Mouse (Mus musculus) stomach, embryonic 15.5 days (tissue): ENCODE measurements around the gene Cfap44. TPM values are rescaled to one million over a fixed set of nuclear protein-coding genes. Genes with fewer than 3 reads are reported as not detected.

ENCODE experiments used
- ATAC-seq: fragments of 200-750 bp; cut with Nextera tagmentation; 2 replicates; pipeline ENCODE4 v1.8.0; 2017; ENCODE audit warnings: low read depth, moderate number of reproducible peaks, moderate TSS enrichment; ENCODE audit not compliant: insufficient read depth, low FRiP score
- H3K27ac ChIP-seq: fragments of 300-500 bp; sonication (generic); 2 replicates; pipeline ENCODE4 v1.5.1; 2015; ENCODE audit warnings: mild to moderate bottlenecking, inconsistent platforms
- H3K27me3 ChIP-seq: fragments of 300-500 bp; sonication (generic); replicated peaks from 2 replicates; pipeline ENCODE4 v1.6.1; 2015; ENCODE audit warnings: inconsistent platforms
- H3K36me3 ChIP-seq: fragments of 300-500 bp; sonication (generic); 2 replicates; pipeline ENCODE4 v1.6.1; 2015; ENCODE audit warnings: inconsistent platforms
- H3K4me1 ChIP-seq: fragments of 300-500 bp; sonication (generic); 2 replicates; pipeline ENCODE4 v1.6.1; 2015; ENCODE audit warnings: inconsistent platforms
- H3K4me2 ChIP-seq: fragments of 300-500 bp; sonication (generic); 2 replicates; pipeline ENCODE4 v1.6.1; 2015; ENCODE audit warnings: mild to moderate bottlenecking, inconsistent platforms
- H3K4me3 ChIP-seq: fragments of 300-500 bp; sonication (generic); replicated peaks from 2 replicates; pipeline ENCODE4 v1.5.1; 2015; ENCODE audit warnings: inconsistent platforms
- H3K9ac ChIP-seq: fragments of 300-500 bp; sonication (generic); 2 replicates; pipeline ENCODE4 v1.6.1; 2015; ENCODE audit warnings: inconsistent platforms
- H3K9me3 ChIP-seq: fragments of 300-500 bp; sonication (generic); 2 replicates; pipeline ENCODE4 v1.6.1; 2016; ENCODE audit warnings: inconsistent platforms
- WGBS: fragments of 180-500 bp; shearing (Covaris S2); methylation state at CpG from one replicate; pipeline ENCODE4 v1.1.7; 2015; 5-methylcytosine and 5-hydroxymethylcytosine counted together
- polyA plus RNA-seq: library from polyadenylated mRNA; unstranded; fragments of >200 nt; fragmentation: Nextera tagmentation; extraction: Ambion mirVana; gene quantifications from 2 replicates; pipeline ENCODE4 v1.2.1, GENCODE M21; 2015

Cfap44 gene
- polyA plus RNA-seq, 1 experiment from 2014 or later, result 0.17 TPM

DNA sequence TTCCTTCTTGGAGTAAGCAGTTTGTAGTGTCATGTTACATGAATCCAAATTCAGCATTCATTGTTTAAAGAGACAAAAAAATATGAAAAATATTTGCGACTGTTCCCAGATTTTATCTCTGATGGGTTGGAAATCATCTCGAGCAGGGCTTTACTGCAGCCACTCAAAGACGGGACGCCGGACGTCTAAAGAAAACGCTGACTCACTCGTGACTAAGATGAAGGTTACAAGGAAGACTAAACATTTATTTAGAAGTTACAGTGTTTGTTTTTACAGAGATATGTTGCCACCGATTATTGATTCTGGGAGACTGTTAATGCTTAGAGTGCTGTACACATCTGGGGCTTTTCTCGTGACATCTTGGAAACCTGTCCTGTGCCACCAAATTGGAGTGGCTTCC is 90.2 kb downstream of the Cfap44 start:
- Histone ChIP-seq H3K9me3 (no peaks in the 10 kb centered on the region), H3K4me1 (peaks cover 9% of the 10 kb centered on the region; the same call in 1 of the 2 replicates), H3K27me3 (no peaks in the 10 kb centered on the region), H3K4me3 (no peak overlapping the region), H3K9ac (no peak overlapping the region), H3K4me2 (no peak overlapping the region), H3K27ac (no peak overlapping the region), H3K36me3 (peaks cover 12% of the 10 kb centered on the region)
- no peak for ATAC-seq
- WGBS, result 46% methylated on average over 10 of the region's 10 CpGs

DNA sequence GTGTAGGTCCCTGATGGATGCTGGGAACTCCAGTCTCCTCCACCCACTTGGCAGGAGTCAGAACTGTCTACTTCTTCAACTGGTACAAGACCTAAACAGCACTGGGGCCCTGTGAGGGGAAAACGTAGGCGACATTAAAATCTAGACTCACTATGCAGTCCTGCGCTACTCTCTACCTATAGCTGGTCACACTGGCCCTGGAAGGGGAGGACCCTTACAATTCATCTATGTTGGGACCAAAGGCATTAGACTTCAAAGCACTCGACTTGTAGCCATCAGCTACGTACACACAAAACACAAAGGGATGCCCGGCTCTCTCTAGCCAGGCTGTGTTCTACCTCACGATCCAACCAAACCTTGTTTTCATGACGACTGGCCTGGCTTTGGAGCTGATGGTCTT is 91.1 kb downstream of the Cfap44 start:
- no peak for ATAC-seq
- H3K36me3 ChIP-seq, result peaks cover 12% of the 10 kb centered on the region
- 77% methylated on average over 8 of the region's 8 CpGs for WGBS

DNA sequence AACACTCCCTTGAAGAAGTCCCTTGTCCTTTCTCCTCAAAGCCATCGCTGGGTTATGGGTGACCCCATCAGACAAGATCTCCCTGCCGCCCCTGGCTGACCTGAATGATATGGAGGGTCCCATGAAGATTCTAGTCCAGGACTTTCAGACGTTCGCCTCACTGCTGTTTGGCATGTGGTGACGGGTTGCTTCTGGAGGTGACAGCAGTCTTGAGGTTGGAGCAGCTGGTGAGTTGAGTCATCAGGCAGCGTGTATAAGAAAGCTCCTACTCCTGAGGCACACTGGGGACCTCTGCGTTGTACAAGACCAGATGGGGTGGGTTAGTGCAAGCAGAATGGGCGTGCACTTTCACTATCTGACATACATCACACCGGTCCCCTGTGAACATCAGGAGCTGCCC is 92.0 kb downstream of the Cfap44 start:
- H3K9ac ChIP-seq, result no peak overlapping the region
- 86% methylated on average over 9 of the region's 9 CpGs for WGBS
- no peak overlapping the region for H3K4me2 ChIP-seq
- ATAC-seq, result no peak
- H3K9me3 ChIP-seq, result no peaks in the 10 kb centered on the region
- H3K27ac ChIP-seq, result no peak overlapping the region
- H3K4me1 ChIP-seq, result peaks cover 5% of the 10 kb centered on the region; the same call in 1 of the 2 replicates
- no peak overlapping the region for H3K4me3 ChIP-seq
- H3K27me3 ChIP-seq, result no peaks in the 10 kb centered on the region
- peaks cover 19% of the 10 kb centered on the region for H3K36me3 ChIP-seq

More for the DNA sequence above, 91.1 kb downstream of the Cfap44 start:
- Histone ChIP-seq H3K4me1 (peaks cover 8% of the 10 kb centered on the region; the same call in 1 of the 2 replicates), H3K27ac (no peak overlapping the region), H3K4me2 (no peak overlapping the region), H3K27me3 (no peaks in the 10 kb centered on the region), H3K9ac (no peak overlapping the region), H3K4me3 (no peak overlapping the region), H3K9me3 (no peaks in the 10 kb centered on the region)

DNA sequence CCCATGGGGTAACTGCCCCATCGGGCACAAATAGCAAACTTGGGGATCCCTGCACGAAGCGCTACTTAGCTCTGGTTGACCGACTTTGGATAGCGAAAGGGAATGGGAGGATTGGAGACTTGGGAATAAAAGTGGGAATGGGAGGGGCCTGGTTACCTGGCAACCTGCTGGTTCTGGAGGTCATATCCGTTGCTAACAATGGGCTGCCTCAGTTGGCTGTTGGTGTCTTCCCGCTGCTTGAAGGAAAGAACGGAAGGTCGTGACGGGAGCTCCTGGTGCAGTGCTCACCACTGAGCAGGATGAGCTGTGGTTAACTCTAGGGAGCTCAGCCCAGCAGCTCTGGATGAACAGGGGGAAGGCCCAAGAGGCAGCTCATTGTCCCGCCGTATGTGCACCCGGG is 92.6 kb downstream of the Cfap44 start:
- peaks cover 25% of the 10 kb centered on the region for H3K36me3 ChIP-seq
- no peaks in the 10 kb centered on the region for H3K27me3 ChIP-seq
- peaks cover 2% of the 10 kb centered on the region; the same call in 1 of the 2 replicates for H3K4me1 ChIP-seq
- WGBS, result 90% methylated on average over 13 of the region's 13 CpGs
- ATAC-seq, result no peak
- no peak overlapping the region for H3K4me3 ChIP-seq
- no peak overlapping the region for H3K4me2 ChIP-seq
- H3K9me3 ChIP-seq, result no peaks in the 10 kb centered on the region
- H3K27ac ChIP-seq, result no peak overlapping the region
- no peak overlapping the region for H3K9ac ChIP-seq

DNA sequence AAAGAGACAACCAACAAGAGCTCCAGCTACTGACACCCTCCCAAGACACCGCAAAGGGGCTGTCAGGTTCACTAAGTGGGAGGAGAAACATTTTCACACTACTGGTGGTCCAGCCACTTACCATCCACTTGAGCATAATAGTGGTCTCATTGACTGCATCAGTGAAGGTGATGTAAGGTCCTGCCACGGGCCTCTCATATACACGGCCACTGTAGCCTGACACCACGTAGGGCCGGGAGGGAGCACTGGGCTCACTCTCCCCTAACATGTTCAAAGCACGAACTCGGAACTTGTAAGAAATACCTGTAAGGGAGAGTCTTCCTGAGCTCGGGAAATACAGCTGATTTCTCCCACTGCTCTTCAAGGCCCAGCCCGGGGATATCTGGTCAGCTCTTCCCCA is 96.5 kb downstream of the Cfap44 start:
- Histone ChIP-seq H3K9ac (no peak overlapping the region), H3K36me3 (peaks cover 27% of the 10 kb centered on the region), H3K27me3 (no peaks in the 10 kb centered on the region), H3K9me3 (no peaks in the 10 kb centered on the region), H3K4me3 (no peak overlapping the region), H3K4me1 (peaks cover 13% of the 10 kb centered on the region; the same call in 1 of the 2 replicates), H3K4me2 (no peak overlapping the region), H3K27ac (no peak overlapping the region)
- 83% methylated on average over 9 of the region's 9 CpGs for WGBS
- no peak for ATAC-seq

DNA sequence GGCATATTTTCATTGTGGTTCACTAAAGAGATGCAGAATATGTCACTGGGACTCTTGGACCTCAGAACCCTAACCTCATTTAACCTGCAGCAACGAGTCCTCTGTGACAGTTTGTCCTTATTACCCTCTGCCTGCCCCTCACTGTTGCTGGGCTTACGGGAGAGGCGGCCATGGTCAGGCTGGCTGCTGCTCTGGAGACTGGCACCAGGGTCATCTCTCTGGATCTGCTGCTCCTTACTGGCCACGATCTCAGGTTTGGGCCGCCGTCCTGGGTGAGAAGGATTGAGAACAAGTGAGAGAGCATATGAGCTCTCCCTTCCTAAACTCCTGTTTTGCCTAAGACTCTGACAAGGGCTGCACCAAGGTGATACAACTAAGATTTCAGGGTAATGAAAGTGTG is 97.6 kb downstream of the Cfap44 start:
- Histone ChIP-seq H3K9ac (no peak overlapping the region), H3K4me2 (no peak overlapping the region), H3K4me1 (peaks cover 13% of the 10 kb centered on the region; the same call in 1 of the 2 replicates), H3K36me3 (peaks cover 25% of the 10 kb centered on the region), H3K4me3 (no peak overlapping the region), H3K27me3 (no peaks in the 10 kb centered on the region), H3K27ac (no peak overlapping the region), H3K9me3 (no peaks in the 10 kb centered on the region)
- no peak for ATAC-seq
- WGBS, result 87% methylated on average over 6 of the region's 6 CpGs

DNA sequence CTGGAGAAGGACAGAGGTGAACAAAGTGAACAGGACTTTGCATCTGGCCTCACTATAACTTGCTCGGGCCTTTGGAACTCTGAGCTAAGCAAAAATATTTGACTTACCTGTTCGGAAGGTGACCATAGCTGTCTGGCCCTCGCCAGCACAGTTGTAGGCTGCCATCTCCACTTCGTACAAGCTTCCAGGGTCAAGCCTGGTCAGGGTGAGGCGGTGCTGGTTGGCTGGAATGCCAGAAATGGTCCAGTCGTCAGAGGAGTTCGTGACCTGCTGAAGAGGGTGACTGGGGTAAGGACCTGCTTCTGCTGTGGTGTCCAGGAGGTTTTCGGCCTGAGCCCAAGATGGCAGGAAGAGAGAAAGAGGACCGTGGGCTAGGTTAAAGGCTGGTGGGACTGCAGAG is 98.1 kb downstream of the Cfap44 start:
- H3K9me3 ChIP-seq, result no peaks in the 10 kb centered on the region
- peaks cover 25% of the 10 kb centered on the region for H3K36me3 ChIP-seq
- H3K4me3 ChIP-seq, result no peak overlapping the region
- H3K27ac ChIP-seq, result no peak overlapping the region
- no peaks in the 10 kb centered on the region for H3K27me3 ChIP-seq
- no peak for ATAC-seq
- WGBS, result 76% methylated on average over 9 of the region's 9 CpGs
- no peak overlapping the region for H3K4me2 ChIP-seq
- H3K9ac ChIP-seq, result no peak overlapping the region
- peaks cover 13% of the 10 kb centered on the region; the same call in 1 of the 2 replicates for H3K4me1 ChIP-seq

DNA sequence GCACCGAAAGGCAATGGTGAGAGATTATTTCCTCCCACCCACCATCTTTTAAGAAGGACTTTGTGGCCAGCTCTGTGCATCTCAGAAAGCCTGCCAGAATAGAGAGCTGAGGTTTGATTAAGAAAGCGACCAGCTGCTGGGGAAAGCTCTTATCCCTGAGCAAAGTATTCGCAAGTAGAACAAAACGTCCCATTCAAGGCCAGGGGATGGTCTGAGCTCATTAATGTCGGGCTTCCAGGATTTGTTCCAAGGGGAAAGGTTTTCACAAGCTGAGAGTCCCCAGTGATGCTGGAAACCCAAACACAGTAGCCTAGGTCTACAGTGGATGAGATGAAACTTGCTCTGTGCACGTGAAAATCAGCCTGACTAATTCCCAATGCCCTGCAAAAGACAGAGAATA is 99.3 kb downstream of the Cfap44 start:
- peak; percentile 47; the same call in 1 of the 2 replicates for ATAC-seq
- H3K27ac ChIP-seq, result peak overlapping the region; percentile 64
- WGBS, result 29% methylated on average over 6 of the region's 6 CpGs

DNA sequence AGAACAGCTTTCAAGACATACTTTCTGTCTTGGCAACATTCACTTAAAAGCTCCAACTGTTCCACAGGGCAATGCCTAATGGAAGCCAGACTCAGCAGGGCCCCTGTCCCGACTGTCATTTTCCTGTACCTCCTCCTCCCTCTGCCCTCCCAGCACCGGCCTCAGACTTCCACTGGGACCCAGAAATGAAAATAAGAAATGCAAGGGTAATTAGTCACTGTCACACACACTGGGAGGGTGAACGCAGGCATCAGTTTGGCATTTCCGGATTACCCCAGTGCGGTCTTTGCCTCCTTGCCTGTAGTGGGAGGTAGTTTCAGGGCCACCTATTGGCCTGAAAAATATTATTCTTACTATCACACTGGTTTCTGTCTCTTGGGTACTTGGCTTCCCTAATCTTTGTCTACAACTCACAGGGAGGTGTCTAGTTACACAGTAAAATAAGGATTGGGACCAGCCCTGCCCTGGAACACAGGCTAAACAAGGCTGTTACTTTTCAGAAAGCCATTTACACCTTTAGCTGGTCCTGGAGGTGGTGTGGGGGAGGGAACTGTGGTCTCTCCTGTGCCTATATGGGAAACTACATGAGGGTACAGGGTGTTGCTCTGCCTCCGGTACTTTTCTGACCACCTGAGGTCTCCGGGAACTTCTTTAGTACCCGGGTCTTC is 100.0 kb downstream of the Cfap44 start:
- peak; percentile 11; the same call in 1 of the 2 replicates for ATAC-seq
- Histone ChIP-seq H3K36me3 (peaks cover 25% of the 10 kb centered on the region), H3K27me3 (no peaks in the 10 kb centered on the region), H3K27ac (peak overlapping the region; percentile 64), H3K9ac (no peak overlapping the region), H3K4me1 (peaks cover 13% of the 10 kb centered on the region; the same call in 1 of the 2 replicates), H3K4me2 (no peak overlapping the region), H3K9me3 (no peaks in the 10 kb centered on the region), H3K4me3 (no peak overlapping the region)
- 35% methylated on average over 8 of the region's 8 CpGs for WGBS

More for the DNA sequence above, 99.3 kb downstream of the Cfap44 start:
- Histone ChIP-seq H3K4me2 (no peak overlapping the region), H3K27me3 (no peaks in the 10 kb centered on the region), H3K36me3 (peaks cover 27% of the 10 kb centered on the region), H3K4me1 (peaks cover 13% of the 10 kb centered on the region; the same call in 1 of the 2 replicates), H3K4me3 (no peak overlapping the region), H3K9ac (no peak overlapping the region), H3K9me3 (no peaks in the 10 kb centered on the region)

DNA sequence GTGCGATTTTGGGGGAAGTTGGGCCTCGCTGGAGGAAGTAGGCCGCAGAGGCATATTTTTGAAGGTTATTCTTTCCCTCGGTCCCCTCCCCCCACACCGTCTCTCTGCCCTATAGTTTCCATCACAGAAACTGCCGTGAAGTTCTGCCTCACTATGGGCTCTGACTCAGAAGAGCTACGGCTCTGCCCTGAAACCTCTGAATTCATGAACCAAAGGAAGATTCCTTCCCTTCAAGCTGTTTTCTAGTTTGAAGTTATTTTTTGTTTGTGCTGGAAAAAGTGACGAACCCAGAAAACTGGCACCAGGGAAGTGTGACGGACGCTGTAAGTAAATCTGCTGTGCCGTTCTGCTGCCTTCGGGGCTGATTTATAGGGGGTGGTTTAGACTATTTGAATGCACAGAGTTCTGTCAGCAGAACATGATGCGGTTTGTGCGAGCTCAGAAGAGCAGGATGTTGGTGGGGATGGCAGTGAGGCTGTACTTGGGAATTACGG is 102.4 kb downstream of the Cfap44 start:
- no peak overlapping the region for H3K4me3 ChIP-seq
- H3K4me2 ChIP-seq, result no peak overlapping the region
- H3K36me3 ChIP-seq, result peaks cover 31% of the 10 kb centered on the region
- no peak overlapping the region for H3K9ac ChIP-seq
- WGBS, result 73% methylated on average over 15 of the region's 15 CpGs
- H3K27ac ChIP-seq, result no peak overlapping the region
- H3K4me1 ChIP-seq, result peaks cover 13% of the 10 kb centered on the region; the same call in 1 of the 2 replicates
- H3K27me3 ChIP-seq, result no peaks in the 10 kb centered on the region
- no peaks in the 10 kb centered on the region for H3K9me3 ChIP-seq
- ATAC-seq, result no peak

DNA sequence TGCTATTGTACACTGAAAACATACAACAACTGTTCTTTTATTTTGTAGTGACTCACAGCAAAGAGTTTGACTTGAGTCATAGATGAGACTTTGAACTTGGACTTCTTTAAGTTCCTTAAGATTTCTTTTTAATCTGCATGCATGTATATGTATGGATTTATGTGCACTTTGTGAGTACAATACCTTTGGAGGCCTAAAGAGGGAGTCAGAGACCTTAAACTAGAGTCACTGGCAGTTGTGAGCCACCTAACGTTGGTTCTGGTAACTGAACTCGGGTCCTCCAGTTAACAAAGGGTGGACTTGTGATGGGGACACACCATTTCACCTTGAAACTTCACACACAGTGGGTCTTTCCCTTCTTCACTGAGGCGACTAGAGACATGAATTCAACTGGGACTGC is 103.9 kb downstream of the Cfap44 start:
- H3K4me2 ChIP-seq, result no peak overlapping the region
- H3K4me3 ChIP-seq, result no peak overlapping the region
- H3K27me3 ChIP-seq, result no peaks in the 10 kb centered on the region
- WGBS, result 84% methylated on average over 3 of the region's 3 CpGs
- H3K9ac ChIP-seq, result no peak overlapping the region
- peaks cover 31% of the 10 kb centered on the region for H3K36me3 ChIP-seq
- H3K27ac ChIP-seq, result no peak overlapping the region
- H3K4me1 ChIP-seq, result peaks cover 17% of the 10 kb centered on the region
- H3K9me3 ChIP-seq, result no peaks in the 10 kb centered on the region
- ATAC-seq, result no peak

DNA sequence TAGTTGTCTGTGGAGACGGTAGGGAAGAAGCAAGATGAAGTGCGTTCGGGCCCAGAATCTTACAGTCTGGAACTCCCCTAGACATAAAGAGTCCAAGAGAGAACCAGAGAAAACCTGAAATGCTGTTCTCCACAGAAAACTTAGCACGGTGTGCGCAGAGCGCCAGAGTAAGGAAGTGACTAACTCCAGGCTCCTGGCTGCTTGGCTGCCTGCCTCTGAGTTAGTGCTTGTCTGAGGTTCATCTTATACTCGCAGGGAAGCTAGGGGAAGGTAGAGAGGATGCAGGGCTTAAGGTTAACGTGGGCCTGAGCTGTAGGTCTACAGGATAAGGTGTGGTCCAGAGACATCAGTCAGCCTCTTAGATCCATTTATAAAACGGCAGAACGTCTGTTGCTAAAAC is 107.2 kb downstream of the Cfap44 start:
- no peak for ATAC-seq
- Histone ChIP-seq H3K9ac (no peak overlapping the region), H3K4me1 (peaks cover 4% of the 10 kb centered on the region; the same call in 1 of the 2 replicates), H3K9me3 (no peaks in the 10 kb centered on the region), H3K4me3 (no peak overlapping the region), H3K36me3 (peaks cover 38% of the 10 kb centered on the region), H3K27me3 (no peaks in the 10 kb centered on the region), H3K4me2 (no peak overlapping the region), H3K27ac (no peak overlapping the region)
- 87% methylated on average over 10 of the region's 10 CpGs for WGBS
